Mouse (Mus musculus) ES-Bruce4 (cell line): Measurements from ENCODE around the gene Pik3c2b. TPM values are rescaled to one million over a fixed set of nuclear protein-coding genes. Genes with fewer than 3 reads are reported as not detected.

Experiments used
- H3K27ac ChIP-seq: 2 replicates; pipeline ENCODE4 v1.5.1; 2012; ENCODE audit warnings: low read length, inconsistent platforms; ENCODE audit not compliant: insufficient read depth
- H3K27me3 ChIP-seq: 2 replicates; pipeline ENCODE4 v1.6.1; 2012; ENCODE audit warnings: mild to moderate bottlenecking, low read length, inconsistent platforms; ENCODE audit not compliant: control insufficient read depth, poor library complexity, insufficient read depth, severe bottlenecking
- H3K36me3 ChIP-seq: 2 replicates; pipeline ENCODE4 v1.6.1; 2012; ENCODE audit warnings: inconsistent platforms, mild to moderate bottlenecking, low read length, moderate library complexity; ENCODE audit not compliant: control insufficient read depth, poor library complexity, insufficient read depth, severe bottlenecking
- H3K4me1 ChIP-seq: one replicate; pipeline ENCODE4 v1.8.1; 2011; ENCODE audit warnings: low read length; ENCODE audit not compliant: control insufficient read depth, insufficient read depth
- H3K4me3 ChIP-seq: 2 replicates; pipeline ENCODE4 v1.5.1; 2011; ENCODE audit warnings: low read depth, mild to moderate bottlenecking, low read length
- H3K9ac ChIP-seq: 2 replicates; pipeline ENCODE4 v1.6.1; 2012; ENCODE audit warnings: low read depth, mild to moderate bottlenecking, inconsistent platforms; ENCODE audit not compliant: poor library complexity, severe bottlenecking
- H3K9me3 ChIP-seq: replicated peaks from 2 replicates; pipeline ENCODE4 v1.6.1; 2012; ENCODE audit warnings: mild to moderate bottlenecking, low read length, inconsistent platforms; ENCODE audit not compliant: control insufficient read depth, poor library complexity, insufficient read depth, severe bottlenecking
- CTCF ChIP-seq: IDR thresholded peaks from one replicate; pipeline ENCODE4 v1.8.1; 2011; ENCODE audit warnings: low read depth, low read length
- EP300 ChIP-seq: IDR thresholded peaks from 2 replicates; pipeline ENCODE4 v1.6.1; 2011; ENCODE audit warnings: low read depth, low read length; ENCODE audit not compliant: insufficient read depth
- POLR2A ChIP-seq: IDR thresholded peaks from one replicate; pipeline ENCODE4 v1.8.1; 2011; ENCODE audit warnings: low read length; ENCODE audit not compliant: insufficient read depth
- polyA plus RNA-seq: library from polyadenylated mRNA; stranded (reverse); fragments of >200 nt; gene quantifications from 2 replicates; pipeline ENCODE4 v1.2.4, GENCODE M21; 2011; ENCODE audit warnings: low read depth; ENCODE audit not compliant: missing spikeins, insufficient read depth, insufficient read length

Gene Pik3c2b
- polyA plus RNA-seq, 1 experiment: 6.0 TPM

GRCm38 (mm10) chr1:133130638-133131560 lies 85.4 kb downstream of the Pik3c2b start, which contains the start of gene Ppp1r15b:
Ppp1r15b (plus strand) TSS chr1:133131143.
- Histone ChIP-seq H3K9me3 (no peaks in the 10 kb centered on the region), H3K27ac (peak within 1 kb of the TSS; percentile 96), H3K27me3 (no peaks in the 10 kb centered on the region), H3K4me3 (peak within 1 kb of the TSS; percentile 87), H3K9ac (peak within 1 kb of the TSS; percentile 88), H3K36me3 (peaks cover 27% of the 10 kb centered on the region), H3K4me1 (peaks cover 1% of the 10 kb centered on the region)
- TF ChIP-seq CTCF (no peak), EP300 (peak; percentile 55; the same call in 1 of the 2 replicates), POLR2A (peak; percentile 45)

- H3K4me1 ChIP-seq: no peaks in the 10 kb centered on the region
- peak overlapping the region; percentile 88 for H3K9ac ChIP-seq
- peak overlapping the region; percentile 64 for H3K27ac ChIP-seq
- no peaks in the 10 kb centered on the region for H3K27me3 ChIP-seq
- peaks cover 33% of the 10 kb centered on the region for H3K36me3 ChIP-seq
- peak overlapping the region; percentile 87 for H3K4me3 ChIP-seq
- TF ChIP-seq EP300 (no peak), CTCF (no peak), POLR2A (no peak)
- H3K9me3 ChIP-seq: no peaks in the 10 kb centered on the region
These were observed 86.1 kb downstream of the Pik3c2b start for GRCm38 (mm10) chr1:133131561-133131905.

GRCm38 (mm10) chr1:133131936-133132335 lies 86.5 kb downstream of the Pik3c2b start:
- peak overlapping the region; percentile 64 for H3K27ac ChIP-seq
- no peaks in the 10 kb centered on the region for H3K27me3 ChIP-seq
- H3K9ac ChIP-seq: peak overlapping the region; percentile 88
- H3K4me3 ChIP-seq: peak overlapping the region; percentile 87
- TF ChIP-seq EP300 (no peak), POLR2A (no peak), CTCF (no peak)
- peaks cover 37% of the 10 kb centered on the region for H3K36me3 ChIP-seq
- no peaks in the 10 kb centered on the region for H3K4me1 ChIP-seq
- H3K9me3 ChIP-seq: no peaks in the 10 kb centered on the region

- Histone ChIP-seq H3K27ac (no peak overlapping the region), H3K36me3 (peaks cover 45% of the 10 kb centered on the region), H3K9me3 (no peaks in the 10 kb centered on the region), H3K4me3 (peak overlapping the region; percentile 87), H3K27me3 (no peaks in the 10 kb centered on the region), H3K9ac (peak overlapping the region; percentile 88), H3K4me1 (no peaks in the 10 kb centered on the region)
- TF ChIP-seq EP300 (no peak), CTCF (no peak)
These were observed 87.2 kb downstream of the Pik3c2b start for GRCm38 (mm10) chr1:133132388-133133326.

GRCm38 (mm10) chr1:133133425-133133824 lies 88.0 kb downstream of the Pik3c2b start:
- Histone ChIP-seq H3K27me3 (no peaks in the 10 kb centered on the region), H3K27ac (no peak overlapping the region), H3K9me3 (no peaks in the 10 kb centered on the region), H3K4me3 (peak overlapping the region; percentile 87), H3K9ac (peak overlapping the region; percentile 88), H3K36me3 (peaks cover 52% of the 10 kb centered on the region), H3K4me1 (no peaks in the 10 kb centered on the region)
- TF ChIP-seq POLR2A (no peak), EP300 (no peak), CTCF (no peak)
